Mouse (Mus musculus) embryonic facial prominence, embryonic 10.5 days (tissue): ENCODE data around the gene Slc25a21. TPM values are rescaled to one million over a fixed set of nuclear protein-coding genes. Genes with fewer than 3 reads are reported as not detected.
A peak's percentile ranks its signal among the peaks of the same experiment; 100 is the strongest.

Experiments
- DNase-seq: peaks from one replicate; pipeline ENCODE4 v3.0.0-alpha.2; 2017; ENCODE audit warnings: low spot score
- H3K27ac ChIP-seq: fragments of 300-500 bp; sonication (generic); replicated peaks from 2 replicates; pipeline ENCODE4 v1.5.1; 2016; ENCODE audit warnings: mild to moderate bottlenecking
- H3K27me3 ChIP-seq: fragments of 300-500 bp; sonication (generic); replicated peaks from 2 replicates; pipeline ENCODE4 v1.6.1; 2016; ENCODE audit warnings: low read depth, mild to moderate bottlenecking; ENCODE audit not compliant: poor library complexity, severe bottlenecking
- H3K36me3 ChIP-seq: fragments of 300-500 bp; sonication (generic); replicated peaks from 2 replicates; pipeline ENCODE4 v1.6.1; 2016; ENCODE audit warnings: mild to moderate bottlenecking, moderate library complexity
- H3K4me1 ChIP-seq: fragments of 300-500 bp; sonication (generic); 2 replicates; pipeline ENCODE4 v1.6.1; 2016
- H3K4me3 ChIP-seq: fragments of 300-500 bp; sonication (generic); 2 replicates; pipeline ENCODE4 v1.5.1; 2016; ENCODE audit warnings: mild to moderate bottlenecking, moderate library complexity
- H3K9me3 ChIP-seq: fragments of 300-500 bp; sonication (generic); 2 replicates; pipeline ENCODE4 v1.6.1; 2016; ENCODE audit warnings: mild to moderate bottlenecking
- WGBS: fragments of 180-500 bp; shearing (Covaris S2); methylation state at CpG from one replicate; pipeline ENCODE4 v1.1.7; 2016; 5-methylcytosine and 5-hydroxymethylcytosine counted together
- polyA plus RNA-seq: library from polyadenylated mRNA; unstranded; fragments of >200 nt; fragmentation: Nextera tagmentation; extraction: Ambion mirVana; gene quantifications from 2 replicates; pipeline ENCODE4 v1.2.1, GENCODE M21; 2016

Gene Slc25a21
- polyA plus RNA-seq, 1 experiment from 2014 or later, result 2.9 TPM

- no peaks in the 10 kb centered on the region for H3K9me3 ChIP-seq
- no peak for DNase-seq
- H3K4me1 ChIP-seq, result no peaks in the 10 kb centered on the region
- H3K27me3 ChIP-seq, result no peaks in the 10 kb centered on the region
- H3K4me3 ChIP-seq, result no peak overlapping the region
- no peaks in the 10 kb centered on the region for H3K36me3 ChIP-seq
- WGBS, result 82% methylated on average over 5 of the region's 5 CpGs
- H3K27ac ChIP-seq, result no peak overlapping the region
Observed at GRCm38 (mm10) chr12:56769421-56769820, 427.9 kb downstream of the Slc25a21 start.

- H3K4me1 ChIP-seq, result no peaks in the 10 kb centered on the region
- H3K9me3 ChIP-seq, result no peaks in the 10 kb centered on the region
- WGBS, result 86% methylated on average over 6 of the region's 6 CpGs
- no peaks in the 10 kb centered on the region for H3K27me3 ChIP-seq
- DNase-seq, result no peak
- H3K27ac ChIP-seq, result no peak overlapping the region
- H3K4me3 ChIP-seq, result no peak overlapping the region
- H3K36me3 ChIP-seq, result no peaks in the 10 kb centered on the region
Observed at GRCm38 (mm10) chr12:56767474-56767873, 429.8 kb downstream of the Slc25a21 start.

GRCm38 (mm10) chr12:56737104-56737503 lies 460.2 kb downstream of the Slc25a21 start:
- WGBS, result 93% methylated on average over 4 of the region's 4 CpGs
- Histone ChIP-seq H3K4me3 (no peak overlapping the region), H3K27ac (no peak overlapping the region), H3K27me3 (no peaks in the 10 kb centered on the region), H3K9me3 (no peaks in the 10 kb centered on the region), H3K36me3 (no peaks in the 10 kb centered on the region), H3K4me1 (no peaks in the 10 kb centered on the region)
- DNase-seq, result no peak

GRCm38 (mm10) chr12:56727631-56728030 lies 469.6 kb downstream of the Slc25a21 start:
- no peaks in the 10 kb centered on the region for H3K27me3 ChIP-seq
- no peaks in the 10 kb centered on the region for H3K9me3 ChIP-seq
- H3K4me3 ChIP-seq, result no peak overlapping the region
- WGBS, result 57% methylated on average over 4 of the region's 4 CpGs
- DNase-seq, result no peak
- no peaks in the 10 kb centered on the region for H3K36me3 ChIP-seq
- 0 out of 2 replicates have a peak, but pooled peaks cover 3% of the 10 kb centered on the region for H3K4me1 ChIP-seq
- H3K27ac ChIP-seq, result no peak overlapping the region

- no peaks in the 10 kb centered on the region for H3K36me3 ChIP-seq
- H3K27ac ChIP-seq, result no peak overlapping the region
- no peaks in the 10 kb centered on the region for H3K9me3 ChIP-seq
- no peak overlapping the region for H3K4me3 ChIP-seq
- WGBS, result 16% methylated on average over 6 of the region's 6 CpGs
- peaks cover 21% of the 10 kb centered on the region for H3K4me1 ChIP-seq
- H3K27me3 ChIP-seq, result peaks cover 79% of the 10 kb centered on the region
- no peak for DNase-seq
Observed at GRCm38 (mm10) chr12:56718707-56719051, 478.6 kb downstream of the Slc25a21 start.

GRCm38 (mm10) chr12:56717971-56718706 lies 479.1 kb downstream of the Slc25a21 start:
- peak; percentile 56 for DNase-seq
- Histone ChIP-seq H3K4me1 (peaks cover 21% of the 10 kb centered on the region), H3K9me3 (no peaks in the 10 kb centered on the region), H3K27me3 (peaks cover 80% of the 10 kb centered on the region), H3K36me3 (no peaks in the 10 kb centered on the region), H3K4me3 (peak overlapping the region; percentile 29), H3K27ac (no peak overlapping the region)
- 5% methylated on average over 14 of the region's 14 CpGs for WGBS

- H3K4me1 ChIP-seq, result peaks cover 32% of the 10 kb centered on the region
- peaks cover 96% of the 10 kb centered on the region for H3K27me3 ChIP-seq
- H3K27ac ChIP-seq, result no peak overlapping the region
- no peaks in the 10 kb centered on the region for H3K36me3 ChIP-seq
- no peak overlapping the region for H3K4me3 ChIP-seq
- 7% methylated on average over 6 of the region's 6 CpGs for WGBS
- DNase-seq, result no peak
- no peaks in the 10 kb centered on the region for H3K9me3 ChIP-seq
Observed at GRCm38 (mm10) chr12:56701004-56701403, 496.3 kb downstream of the Slc25a21 start.

GRCm38 (mm10) chr12:56699915-56700900 lies 497.1 kb downstream of the Slc25a21 start:
- 3% methylated on average over 44 of the region's 44 CpGs for WGBS
- DNase-seq, result peak; percentile 69
- H3K4me3 ChIP-seq, result peak overlapping the region; percentile 49

GRCm38 (mm10) chr12:56699351-56699750 lies 497.9 kb downstream of the Slc25a21 start:
- Histone ChIP-seq H3K4me1 (peaks cover 46% of the 10 kb centered on the region), H3K36me3 (no peaks in the 10 kb centered on the region), H3K4me3 (peak overlapping the region; percentile 49; the same call in 1 of the 2 replicates), H3K9me3 (no peaks in the 10 kb centered on the region), H3K27ac (no peak overlapping the region), H3K27me3 (peaks cover 98% of the 10 kb centered on the region)
- 5% methylated on average over 3 of the region's 3 CpGs for WGBS
- DNase-seq, result no peak

More at GRCm38 (mm10) chr12:56699915-56700900, 497.1 kb downstream of the Slc25a21 start:
- H3K4me1 ChIP-seq, result peaks cover 39% of the 10 kb centered on the region
- no peaks in the 10 kb centered on the region for H3K36me3 ChIP-seq
- H3K27ac ChIP-seq, result peak overlapping the region; percentile 55
- no peaks in the 10 kb centered on the region for H3K9me3 ChIP-seq
- H3K27me3 ChIP-seq, result peaks cover 98% of the 10 kb centered on the region

GRCm38 (mm10) chr12:56698191-56698980 lies 498.9 kb downstream of the Slc25a21 start:
- WGBS, result 1% methylated on average over 8 of the region's 8 CpGs

GRCm38 (mm10) chr12:56697785-56698184 lies 499.5 kb downstream of the Slc25a21 start:
- Histone ChIP-seq H3K4me1 (peaks cover 52% of the 10 kb centered on the region), H3K9me3 (no peaks in the 10 kb centered on the region), H3K4me3 (peak overlapping the region; percentile 61), H3K27me3 (peaks cover 100% of the 10 kb centered on the region), H3K27ac (peak overlapping the region; percentile 75), H3K36me3 (no peaks in the 10 kb centered on the region)
- peak; percentile 55 for DNase-seq
- under 1% methylated on average over 12 of the region's 12 CpGs for WGBS

More at GRCm38 (mm10) chr12:56698191-56698980, 498.9 kb downstream of the Slc25a21 start:
- Histone ChIP-seq H3K36me3 (no peaks in the 10 kb centered on the region), H3K9me3 (no peaks in the 10 kb centered on the region), H3K27ac (no peak overlapping the region), H3K27me3 (peaks cover 100% of the 10 kb centered on the region), H3K4me3 (peak overlapping the region; percentile 61), H3K4me1 (peaks cover 49% of the 10 kb centered on the region)
- peak; percentile 32 for DNase-seq
